Mouse (Mus musculus): ENCODE results near the gene Pappa.

The Pappa gene

DNA sequence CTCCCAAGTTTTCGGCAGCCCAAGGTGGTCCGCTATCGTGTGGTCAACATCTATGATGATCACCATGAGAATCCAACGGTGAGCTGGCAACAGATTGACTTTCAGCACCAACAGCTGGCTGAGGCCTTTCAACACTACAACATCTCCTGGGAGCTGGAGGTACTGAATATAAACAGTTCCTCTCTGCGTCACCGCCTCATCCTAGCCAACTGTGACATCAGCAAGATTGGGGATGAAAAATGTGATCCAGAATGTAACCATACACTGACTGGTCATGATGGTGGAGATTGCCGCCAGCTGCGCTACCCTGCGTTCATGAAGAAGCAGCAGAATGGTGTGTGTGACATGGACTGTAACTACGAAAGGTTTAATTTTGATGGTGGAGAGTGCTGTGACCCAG lies 32.3 kb downstream of the Pappa start:
- in situ Hi-C loops (cut with MboI; ENCODE audit: low pct_unique_long_range_greater_than_20kb in 1 of 2, low sequenced_read_pairs in 2 of 2, unreplicated experiment in 1 of 2): no loop called here

GRCm38 (mm10) chr4:65158651-65159050 lies 34.7 kb downstream of the Pappa start:
- in situ Hi-C loops (cut with MboI; ENCODE audit: low pct_unique_long_range_greater_than_20kb in 1 of 2, low sequenced_read_pairs in 2 of 2, unreplicated experiment in 1 of 2): no loop called here

DNA sequence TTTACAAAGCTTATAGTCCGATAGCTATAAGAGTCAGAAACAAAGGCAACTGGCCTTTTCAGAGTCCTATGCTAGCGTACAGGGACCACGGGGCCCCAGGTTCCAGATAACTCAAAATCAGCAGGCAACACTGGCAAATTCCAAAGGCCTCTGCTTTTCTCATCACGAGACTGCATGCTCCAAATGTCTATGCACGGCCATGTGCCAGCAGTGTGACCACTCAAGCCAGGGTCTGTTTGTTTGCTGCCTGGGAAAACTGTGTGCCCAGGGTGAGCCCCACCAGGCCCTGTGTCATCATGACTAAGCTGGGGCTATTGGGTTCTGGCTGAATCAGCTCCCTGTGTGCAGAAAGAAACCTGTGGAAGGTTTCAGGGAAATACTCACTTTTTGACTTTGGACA lies 35.5 kb downstream of the Pappa start:
- in situ Hi-C loops (cut with MboI; ENCODE audit: low pct_unique_long_range_greater_than_20kb in 1 of 2, low sequenced_read_pairs in 2 of 2, unreplicated experiment in 1 of 2): no loop called here

GRCm38 (mm10) chr4:65163698-65164097 lies 39.7 kb downstream of the Pappa start:
- in situ Hi-C loops (cut with MboI; ENCODE audit: low pct_unique_long_range_greater_than_20kb in 1 of 2, low sequenced_read_pairs in 2 of 2, unreplicated experiment in 1 of 2): no loop called here

- in situ Hi-C loops (cut with MboI; ENCODE audit: low pct_unique_long_range_greater_than_20kb in 1 of 2, low sequenced_read_pairs in 2 of 2, unreplicated experiment in 1 of 2): no loop called here
Observed at GRCm38 (mm10) chr4:65166288-65166835, 42.4 kb downstream of the Pappa start.

GRCm38 (mm10) chr4:65174505-65174904 lies 50.5 kb downstream of the Pappa start:
- in situ Hi-C loops (cut with MboI; ENCODE audit: low pct_unique_long_range_greater_than_20kb in 1 of 2, low sequenced_read_pairs in 2 of 2, unreplicated experiment in 1 of 2): no loop called here

GRCm38 (mm10) chr4:65178146-65178545 lies 54.2 kb downstream of the Pappa start:
- in situ Hi-C loops (cut with MboI; ENCODE audit: low pct_unique_long_range_greater_than_20kb in 1 of 2, low sequenced_read_pairs in 2 of 2, unreplicated experiment in 1 of 2): no loop called here

GRCm38 (mm10) chr4:65187236-65187635 lies 63.3 kb downstream of the Pappa start:
- in situ Hi-C loops (cut with MboI; ENCODE audit: low pct_unique_long_range_greater_than_20kb in 1 of 2, low sequenced_read_pairs in 2 of 2, unreplicated experiment in 1 of 2): no loop called here

- in situ Hi-C loops (cut with MboI; ENCODE audit: low pct_unique_long_range_greater_than_20kb in 1 of 2, low sequenced_read_pairs in 2 of 2, unreplicated experiment in 1 of 2): no loop called here
Observed at GRCm38 (mm10) chr4:65187716-65188115, 63.7 kb downstream of the Pappa start.

- in situ Hi-C loops (cut with MboI; ENCODE audit: low pct_unique_long_range_greater_than_20kb in 1 of 2, low sequenced_read_pairs in 2 of 2, unreplicated experiment in 1 of 2): no loop called here
Observed at GRCm38 (mm10) chr4:65188921-65189485, 65.0 kb downstream of the Pappa start.

DNA sequence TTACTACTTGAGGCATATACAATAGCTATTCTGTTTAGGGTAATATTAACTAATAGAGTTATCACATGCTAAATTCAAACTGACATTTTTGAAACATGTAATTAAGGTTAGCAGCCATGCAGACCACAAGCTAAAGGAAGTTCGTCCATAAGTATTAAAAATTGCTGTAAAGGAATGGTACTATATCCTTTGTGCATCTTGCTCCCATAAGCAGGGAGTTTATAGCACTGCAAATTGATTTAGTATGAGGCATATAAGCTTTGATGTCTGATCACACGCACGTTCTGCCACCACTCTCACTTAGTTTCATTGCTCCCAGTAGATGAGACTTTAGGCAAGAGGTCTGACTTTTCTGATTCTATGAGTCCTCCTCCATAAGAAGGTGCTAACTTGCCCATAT lies 68.8 kb downstream of the Pappa start:
- in situ Hi-C loops (cut with MboI; ENCODE audit: low pct_unique_long_range_greater_than_20kb in 1 of 2, low sequenced_read_pairs in 2 of 2, unreplicated experiment in 1 of 2): no loop called here

- in situ Hi-C loops (cut with MboI; ENCODE audit: low pct_unique_long_range_greater_than_20kb in 1 of 2, low sequenced_read_pairs in 2 of 2, unreplicated experiment in 1 of 2): no loop called here
Observed at GRCm38 (mm10) chr4:65195971-65196370, 72.0 kb downstream of the Pappa start.

DNA sequence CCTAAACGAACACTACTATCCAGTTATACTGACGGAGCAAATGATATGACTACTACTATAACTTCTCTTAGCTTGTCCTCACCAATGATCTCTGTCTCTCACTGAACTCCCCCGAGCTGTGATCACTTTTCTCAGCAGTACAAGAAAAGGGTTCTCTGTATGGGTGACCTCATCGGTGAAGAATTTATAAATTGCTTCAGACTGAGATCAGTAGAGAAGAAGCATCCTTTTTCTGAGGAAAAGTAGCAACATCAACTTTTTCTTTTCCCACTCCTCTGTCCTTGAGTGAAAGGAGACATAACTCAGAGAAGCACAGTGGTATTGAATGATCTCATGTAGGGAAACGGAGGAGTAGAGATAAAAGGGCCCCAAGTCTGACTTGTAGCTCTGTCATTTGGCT lies 79.7 kb downstream of the Pappa start:
- in situ Hi-C loops (cut with MboI; ENCODE audit: low pct_unique_long_range_greater_than_20kb in 1 of 2, low sequenced_read_pairs in 2 of 2, unreplicated experiment in 1 of 2): no loop called here

DNA sequence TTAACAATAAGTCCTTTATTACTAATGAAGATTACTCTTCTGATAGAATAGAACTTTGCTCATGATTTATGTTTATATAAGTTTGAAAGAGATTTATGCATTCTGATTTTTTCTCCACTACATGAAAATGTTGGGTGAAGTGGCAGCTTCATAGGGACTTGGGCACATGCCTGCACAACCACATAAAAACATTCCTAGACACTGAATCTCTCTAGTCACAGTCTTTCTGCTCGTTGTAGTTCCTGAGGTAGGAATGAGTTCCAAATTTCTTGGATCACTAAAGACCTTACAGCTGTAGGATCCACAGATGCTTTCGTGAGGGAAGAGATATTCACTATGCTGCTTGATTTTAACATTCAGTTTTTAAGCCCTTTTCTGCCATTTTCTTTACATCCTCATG lies 81.5 kb downstream of the Pappa start:
- in situ Hi-C loops (cut with MboI; ENCODE audit: low pct_unique_long_range_greater_than_20kb in 1 of 2, low sequenced_read_pairs in 2 of 2, unreplicated experiment in 1 of 2): no loop called here

DNA sequence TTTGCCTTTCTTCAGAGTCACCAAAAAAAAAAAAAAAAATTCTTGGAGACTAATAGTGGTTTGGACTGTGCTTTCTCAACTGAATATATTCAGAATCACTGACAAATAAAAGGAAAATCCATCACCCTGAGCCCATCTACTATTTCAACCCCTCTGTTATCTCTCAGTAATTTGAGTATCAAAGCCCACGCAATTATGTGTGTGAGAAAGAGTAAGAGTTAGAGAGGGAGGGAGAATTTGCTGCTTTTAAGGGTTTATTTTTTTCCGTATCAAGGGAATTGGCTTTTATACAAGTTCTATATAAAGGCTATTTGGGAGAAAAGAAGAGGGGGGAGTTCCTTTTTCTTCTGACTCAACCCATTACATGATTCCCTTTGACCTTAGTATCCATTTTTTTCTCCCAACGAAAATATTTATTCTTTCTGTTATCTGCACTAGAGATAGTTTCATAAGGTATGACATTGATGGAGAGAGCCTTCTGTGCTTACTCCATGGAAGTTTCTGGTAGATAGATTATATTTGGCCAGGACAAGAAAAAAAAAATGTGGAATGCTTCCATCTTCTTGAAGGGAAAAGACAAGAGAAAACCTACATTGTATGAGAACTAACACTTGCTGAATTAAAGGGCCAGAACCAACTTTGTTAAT lies 85.5 kb downstream of the Pappa start:
- in situ Hi-C loops (cut with MboI; ENCODE audit: low pct_unique_long_range_greater_than_20kb in 1 of 2, low sequenced_read_pairs in 2 of 2, unreplicated experiment in 1 of 2): no loop called here

- in situ Hi-C loops (cut with MboI; ENCODE audit: low pct_unique_long_range_greater_than_20kb in 1 of 2, low sequenced_read_pairs in 2 of 2, unreplicated experiment in 1 of 2): no loop called here
Observed at GRCm38 (mm10) chr4:65216682-65217081, 92.7 kb downstream of the Pappa start.

DNA sequence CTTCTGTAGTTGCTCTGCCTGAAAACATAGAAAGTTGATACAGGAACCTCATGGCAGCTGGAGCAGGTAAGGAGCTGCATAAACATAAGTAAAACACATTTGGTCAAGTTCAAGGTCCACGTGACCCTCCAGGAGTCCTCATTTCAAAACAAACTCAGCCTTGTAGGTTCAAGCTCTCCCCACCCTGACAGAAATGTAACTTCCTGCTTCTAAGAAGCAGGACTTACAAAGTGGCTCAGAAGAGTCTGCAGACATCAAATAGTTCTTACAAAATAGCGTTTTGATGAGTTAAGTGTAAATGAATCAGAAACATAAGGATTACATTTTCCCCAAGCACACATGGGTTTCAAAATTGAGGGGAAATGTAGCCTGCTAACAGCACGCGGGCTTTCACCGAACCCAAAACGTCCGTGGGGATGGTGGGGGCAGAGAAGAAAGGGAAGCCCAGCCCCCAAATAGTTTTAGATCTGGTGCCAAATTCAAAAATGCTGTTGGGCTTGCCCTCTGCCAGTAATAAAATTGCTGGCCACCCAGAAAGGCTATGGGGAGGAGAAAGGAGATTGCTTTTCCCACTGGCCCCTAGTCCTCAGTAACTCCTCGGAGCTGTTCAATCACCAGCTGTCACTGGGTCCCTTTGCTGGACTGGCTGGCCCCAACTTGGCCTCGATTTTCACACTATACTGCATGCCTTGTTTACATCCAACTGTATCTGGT lies 93.8 kb downstream of the Pappa start:
- in situ Hi-C loops (cut with MboI; ENCODE audit: low pct_unique_long_range_greater_than_20kb in 1 of 2, low sequenced_read_pairs in 2 of 2, unreplicated experiment in 1 of 2): no loop called here

GRCm38 (mm10) chr4:65223901-65224300 lies 99.9 kb downstream of the Pappa start:
- in situ Hi-C loops (cut with MboI; ENCODE audit: low pct_unique_long_range_greater_than_20kb in 1 of 2, low sequenced_read_pairs in 2 of 2, unreplicated experiment in 1 of 2): no loop called here

GRCm38 (mm10) chr4:65238540-65238998 lies 114.6 kb downstream of the Pappa start:
- in situ Hi-C loops (cut with MboI; ENCODE audit: low pct_unique_long_range_greater_than_20kb in 1 of 2, low sequenced_read_pairs in 2 of 2, unreplicated experiment in 1 of 2): no loop called here

Measured in mouse embryonic stem cell (cell line).